Mouse (Mus musculus): ENCODE data around the gene Psma2. TPM values are rescaled to one million over a fixed set of nuclear protein-coding genes. Genes with fewer than 3 reads are reported as not detected.
A peak's percentile ranks its signal among the peaks of the same experiment; 100 is the strongest.

The Psma2 gene
- 216 and 226 TPM in 2 replicates for polyA plus RNA-seq (2014; fragmentation: Nextera tagmentation; extraction: Ambion mirVana)

GRCm38 (mm10) chr13:14612926-14613529 lies at the start of gene Psma2, which contains the start of gene Mrpl32:
Gene Psma2 (plus strand): TSS chr13:14613240.
Gene Mrpl32 (minus strand): TSS chr13:14613165.
- Histone ChIP-seq H3K4me1 (ENCODE audit: control insufficient read depth, insufficient read depth, low read length) (peaks cover 3% of the 10 kb centered on the region; the same call in 1 of the 2 replicates), H3K9ac (ENCODE audit: low read length) (peak within 1 kb of the TSS; percentile 89), H3K27me3 (ENCODE audit: control insufficient read depth, insufficient read depth, low read length) (no peaks in the 10 kb centered on the region), H3K9me3 (ENCODE audit: control insufficient read depth, low read length) (no peaks in the 10 kb centered on the region), H3K27ac (ENCODE audit: low read depth, low read length) (no peak within 1 kb of the TSS), H3K4me2 (ENCODE audit: low read depth) (peak within 1 kb of the TSS; percentile 68), H3K36me3 (ENCODE audit: control insufficient read depth, insufficient read depth, low read length) (peaks cover 4% of the 10 kb centered on the region), H3K4me3 (ENCODE audit: low read depth, low read length) (peak within 1 kb of the TSS; percentile 91)
- peak; percentile 97 for ATAC-seq (ENCODE audit: insufficient read depth, low FRiP score, low TSS enrichment)
- DNase-seq (ENCODE audit: low spot score), result peak; percentile 99
- WGBS, result under 1% methylated on average over 42 of the region's 42 CpGs

DNA sequence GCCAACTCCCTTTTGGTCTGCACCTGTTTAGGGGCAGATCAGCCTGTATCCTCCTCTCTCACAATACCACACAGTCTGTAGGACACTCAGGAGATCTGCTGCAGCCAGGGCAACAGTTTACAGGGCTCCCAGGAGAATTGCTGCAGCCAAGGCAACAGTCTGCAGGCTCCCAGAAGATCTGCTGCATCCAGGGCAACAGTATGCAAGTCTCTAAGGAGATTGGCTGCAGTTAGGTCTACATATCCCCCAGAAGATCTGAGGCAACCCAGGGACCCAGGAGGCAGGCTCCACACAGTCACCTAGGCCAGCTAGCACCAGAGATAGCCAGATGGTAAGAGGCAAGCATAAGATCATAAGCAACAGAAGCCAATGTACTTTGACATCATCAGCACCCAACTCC lies 38.9 kb upstream of the Psma2 start:
- no peak overlapping the region for H3K4me2 ChIP-seq (ENCODE audit: low read depth)
- H3K36me3 ChIP-seq (ENCODE audit: control insufficient read depth, insufficient read depth, low read length), result no peaks in the 10 kb centered on the region
- H3K4me1 ChIP-seq (ENCODE audit: control insufficient read depth, insufficient read depth, low read length), result no peaks in the 10 kb centered on the region
- H3K9ac ChIP-seq (ENCODE audit: low read length), result no peak overlapping the region
- no peak overlapping the region for H3K4me3 ChIP-seq (ENCODE audit: low read depth, low read length)
- DNase-seq (ENCODE audit: low spot score), result no peak
- no peaks in the 10 kb centered on the region for H3K9me3 ChIP-seq (ENCODE audit: control insufficient read depth, low read length)
- H3K27ac ChIP-seq (ENCODE audit: low read depth, low read length), result no peak overlapping the region
- no peaks in the 10 kb centered on the region for H3K27me3 ChIP-seq (ENCODE audit: control insufficient read depth, insufficient read depth, low read length)
- ATAC-seq (ENCODE audit: insufficient read depth, low FRiP score, low TSS enrichment), result no peak

DNA sequence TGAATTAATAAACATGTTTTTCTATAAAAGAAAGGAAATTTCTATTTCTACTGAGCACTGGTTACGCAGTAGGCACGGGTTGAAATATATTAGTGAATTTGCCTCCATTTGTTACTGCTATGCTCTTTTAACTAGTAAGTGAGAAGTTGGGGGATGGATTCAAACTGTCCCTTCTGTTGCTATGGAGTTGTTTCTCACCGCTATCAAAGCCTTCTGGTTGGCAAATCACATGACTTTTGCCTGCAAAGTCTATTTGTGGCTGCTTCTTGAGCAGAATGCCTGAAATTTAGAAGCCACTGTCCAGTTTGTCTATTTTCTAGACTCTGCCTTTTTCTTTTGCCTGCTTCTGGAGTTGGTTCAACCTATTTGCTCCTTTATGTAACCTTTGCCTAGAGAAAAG lies 32.6 kb upstream of the Psma2 start:
- H3K4me3 ChIP-seq (ENCODE audit: low read depth, low read length), result no peak overlapping the region
- no peak for ATAC-seq (ENCODE audit: insufficient read depth, low FRiP score, low TSS enrichment)
- no peak overlapping the region for H3K9ac ChIP-seq (ENCODE audit: low read length)
- no peaks in the 10 kb centered on the region for H3K27me3 ChIP-seq (ENCODE audit: control insufficient read depth, insufficient read depth, low read length)
- no peak overlapping the region for H3K4me2 ChIP-seq (ENCODE audit: low read depth)
- no peaks in the 10 kb centered on the region for H3K36me3 ChIP-seq (ENCODE audit: control insufficient read depth, insufficient read depth, low read length)
- no peak for DNase-seq (ENCODE audit: low spot score)
- H3K9me3 ChIP-seq (ENCODE audit: control insufficient read depth, low read length), result no peaks in the 10 kb centered on the region
- 77% methylated on average over 3 of the region's 3 CpGs for WGBS
- no peak overlapping the region for H3K27ac ChIP-seq (ENCODE audit: low read depth, low read length)
- H3K4me1 ChIP-seq (ENCODE audit: control insufficient read depth, insufficient read depth, low read length), result no peaks in the 10 kb centered on the region

GRCm38 (mm10) chr13:14602744-14603143 lies 10.3 kb upstream of the Psma2 start:
- Histone ChIP-seq H3K4me2 (ENCODE audit: low read depth) (no peak overlapping the region), H3K9me3 (ENCODE audit: control insufficient read depth, low read length) (no peaks in the 10 kb centered on the region), H3K27ac (ENCODE audit: low read depth, low read length) (no peak overlapping the region), H3K4me3 (ENCODE audit: low read depth, low read length) (no peak overlapping the region), H3K36me3 (ENCODE audit: control insufficient read depth, insufficient read depth, low read length) (no peaks in the 10 kb centered on the region), H3K9ac (ENCODE audit: low read length) (no peak overlapping the region), H3K4me1 (ENCODE audit: control insufficient read depth, insufficient read depth, low read length) (no peaks in the 10 kb centered on the region), H3K27me3 (ENCODE audit: control insufficient read depth, insufficient read depth, low read length) (no peaks in the 10 kb centered on the region)
- WGBS, result 81% methylated on average over 2 of the region's 2 CpGs
- no peak for DNase-seq (ENCODE audit: low spot score)
- no peak for ATAC-seq (ENCODE audit: insufficient read depth, low FRiP score, low TSS enrichment)

DNA sequence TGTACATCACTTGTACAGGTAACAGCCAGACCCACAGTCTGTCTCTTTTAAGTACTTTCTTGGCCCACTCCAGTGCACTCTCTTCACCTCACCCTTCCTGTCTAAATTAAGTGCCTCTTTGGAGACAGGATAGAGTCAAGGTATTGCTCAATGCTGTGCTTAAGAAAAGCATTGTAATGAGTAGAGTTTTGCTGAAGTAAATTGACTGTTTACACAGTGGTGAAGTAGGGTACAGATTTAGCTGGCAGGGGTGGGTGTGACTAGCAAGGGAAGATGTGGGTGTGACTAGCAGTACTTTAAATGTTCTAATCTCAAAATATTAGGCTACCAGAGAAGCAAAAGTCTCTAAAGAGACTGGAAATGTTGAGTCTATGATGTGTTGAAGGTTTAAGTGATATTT lies 5.4 kb upstream of the Psma2 start:
- DNase-seq (ENCODE audit: low spot score) (no peak), ATAC-seq (ENCODE audit: insufficient read depth, low FRiP score, low TSS enrichment) (no peak)
- Histone ChIP-seq H3K27ac (ENCODE audit: low read depth, low read length) (no peak overlapping the region), H3K36me3 (ENCODE audit: control insufficient read depth, insufficient read depth, low read length) (no peaks in the 10 kb centered on the region), H3K27me3 (ENCODE audit: control insufficient read depth, insufficient read depth, low read length) (no peaks in the 10 kb centered on the region), H3K4me3 (ENCODE audit: low read depth, low read length) (no peak overlapping the region), H3K4me2 (ENCODE audit: low read depth) (no peak overlapping the region), H3K9me3 (ENCODE audit: control insufficient read depth, low read length) (no peaks in the 10 kb centered on the region), H3K4me1 (ENCODE audit: control insufficient read depth, insufficient read depth, low read length) (peaks cover 3% of the 10 kb centered on the region; the same call in 1 of the 2 replicates), H3K9ac (ENCODE audit: low read length) (no peak overlapping the region)

- DNase-seq (ENCODE audit: low spot score) (no peak), ATAC-seq (ENCODE audit: insufficient read depth, low FRiP score, low TSS enrichment) (peak; percentile 72)
- peaks cover 3% of the 10 kb centered on the region; the same call in 1 of the 2 replicates for H3K4me1 ChIP-seq (ENCODE audit: control insufficient read depth, insufficient read depth, low read length)
- peaks cover 4% of the 10 kb centered on the region for H3K36me3 ChIP-seq (ENCODE audit: control insufficient read depth, insufficient read depth, low read length)
- H3K27ac ChIP-seq (ENCODE audit: low read depth, low read length), result no peak overlapping the region
- no peaks in the 10 kb centered on the region for H3K27me3 ChIP-seq (ENCODE audit: control insufficient read depth, insufficient read depth, low read length)
- peak overlapping the region; percentile 37 for H3K4me2 ChIP-seq (ENCODE audit: low read depth)
- no peaks in the 10 kb centered on the region for H3K9me3 ChIP-seq (ENCODE audit: control insufficient read depth, low read length)
- H3K4me3 ChIP-seq (ENCODE audit: low read depth, low read length), result peak overlapping the region; percentile 91
- WGBS, result 7% methylated on average over 10 of the region's 10 CpGs
- H3K9ac ChIP-seq (ENCODE audit: low read length), result peak overlapping the region; percentile 71
Measured at GRCm38 (mm10) chr13:14612463-14612862, 577 bp upstream of the Psma2 start.

GRCm38 (mm10) chr13:14613553-14613952 lies 513 bp downstream of the Psma2 start:
- Histone ChIP-seq H3K9me3 (ENCODE audit: control insufficient read depth, low read length) (no peaks in the 10 kb centered on the region), H3K4me3 (ENCODE audit: low read depth, low read length) (peak overlapping the region; percentile 91), H3K4me2 (ENCODE audit: low read depth) (peak overlapping the region; percentile 68), H3K27ac (ENCODE audit: low read depth, low read length) (no peak overlapping the region), H3K27me3 (ENCODE audit: control insufficient read depth, insufficient read depth, low read length) (no peaks in the 10 kb centered on the region), H3K4me1 (ENCODE audit: control insufficient read depth, insufficient read depth, low read length) (peaks cover 3% of the 10 kb centered on the region; the same call in 1 of the 2 replicates), H3K36me3 (ENCODE audit: control insufficient read depth, insufficient read depth, low read length) (peaks cover 4% of the 10 kb centered on the region), H3K9ac (ENCODE audit: low read length) (peak overlapping the region; percentile 89)
- ATAC-seq (ENCODE audit: insufficient read depth, low FRiP score, low TSS enrichment), result no peak
- under 1% methylated on average over 9 of the region's 9 CpGs for WGBS
- DNase-seq (ENCODE audit: low spot score), result no peak

DNA sequence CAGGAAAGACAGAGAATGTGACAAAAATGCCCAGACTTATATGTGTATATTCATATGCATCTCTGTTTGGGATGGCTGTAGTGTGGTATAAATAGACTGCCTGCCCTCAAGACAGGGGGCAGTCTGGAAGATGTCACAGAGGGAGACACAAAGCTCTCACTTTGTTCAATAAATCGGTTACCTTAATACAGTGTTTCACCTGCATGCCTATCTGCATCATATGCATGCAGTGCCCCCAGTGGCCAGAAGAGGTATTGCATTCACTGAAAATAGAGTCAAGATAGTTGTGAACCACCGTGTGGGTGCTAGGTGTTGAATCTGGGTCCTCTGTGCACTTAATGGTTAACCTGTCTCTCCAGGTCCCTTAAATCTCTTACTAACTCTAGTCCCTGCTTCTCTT lies 5.7 kb downstream of the Psma2 start:
- H3K27ac ChIP-seq (ENCODE audit: low read depth, low read length), result no peak overlapping the region
- H3K4me2 ChIP-seq (ENCODE audit: low read depth), result no peak overlapping the region
- H3K4me1 ChIP-seq (ENCODE audit: control insufficient read depth, insufficient read depth, low read length), result no peaks in the 10 kb centered on the region
- no peaks in the 10 kb centered on the region for H3K9me3 ChIP-seq (ENCODE audit: control insufficient read depth, low read length)
- no peak overlapping the region for H3K4me3 ChIP-seq (ENCODE audit: low read depth, low read length)
- peak; percentile 46 for DNase-seq (ENCODE audit: low spot score)
- peak; percentile 48; the same call in 1 of the 2 replicates for ATAC-seq (ENCODE audit: insufficient read depth, low FRiP score, low TSS enrichment)
- 51% methylated on average over 2 of the region's 2 CpGs for WGBS
- H3K27me3 ChIP-seq (ENCODE audit: control insufficient read depth, insufficient read depth, low read length), result no peaks in the 10 kb centered on the region
- peaks cover 6% of the 10 kb centered on the region for H3K36me3 ChIP-seq (ENCODE audit: control insufficient read depth, insufficient read depth, low read length)
- H3K9ac ChIP-seq (ENCODE audit: low read length), result no peak overlapping the region

Measured in neural tube, embryonic 11.5 days (tissue).